Mouse (Mus musculus) left cerebral cortex, adult 9 months (tissue): ENCODE results near the gene Cox18.
"Not testable (repeated sequence)": the region's sequence is repeated elsewhere in the genome, so short reads cannot be mapped to it uniquely, and the experiment has no call there.

Experiments
- DNase-seq, 2 experiments: peaks; one replicate each; pipeline ENCODE4 v3.0.0; 2022; ENCODE audit warnings: low spot score in 2 of 2

Gene Cox18

GRCm38 (mm10) chr5:90223534-90224381, at the start of gene Cox18:
TSS of gene Cox18 (minus strand) at chr5:90224001.
- DNase-seq, result peak; percentile 96 to 98

- DNase-seq, result not testable (repeated sequence)
These were observed 38.4 kb upstream of the Cox18 start for GRCm38 (mm10) chr5:90262230-90262629.

GRCm38 (mm10) chr5:90257023-90257422, 33.2 kb upstream of the Cox18 start:
- DNase-seq, result no peak

- DNase-seq, result no peak
These were observed 23.7 kb upstream of the Cox18 start for GRCm38 (mm10) chr5:90247503-90247902.

GRCm38 (mm10) chr5:90246987-90247386, 23.2 kb upstream of the Cox18 start:
- DNase-seq, result no peak

GRCm38 (mm10) chr5:90246567-90246966, 22.8 kb upstream of the Cox18 start:
- no peak for DNase-seq

GRCm38 (mm10) chr5:90245416-90245815, 21.6 kb upstream of the Cox18 start:
- DNase-seq, result no peak

- no peak for DNase-seq
These were observed 11.4 kb upstream of the Cox18 start for GRCm38 (mm10) chr5:90235217-90235616.

GRCm38 (mm10) chr5:90233305-90233704, 9.5 kb upstream of the Cox18 start:
- no peak for DNase-seq

GRCm38 (mm10) chr5:90229760-90230159, 6.0 kb upstream of the Cox18 start:
- DNase-seq, result no peak

GRCm38 (mm10) chr5:90226696-90227095, 2.9 kb upstream of the Cox18 start:
- no peak for DNase-seq

- DNase-seq, result no peak
These were observed 929 bp upstream of the Cox18 start for GRCm38 (mm10) chr5:90224730-90225129.

- no peak for DNase-seq
These were observed 864 bp downstream of the Cox18 start for GRCm38 (mm10) chr5:90222937-90223336.

- DNase-seq, result no peak
These were observed 6.0 kb downstream of the Cox18 start for GRCm38 (mm10) chr5:90217791-90218190.

- no peak for DNase-seq
These were observed 6.6 kb downstream of the Cox18 start for GRCm38 (mm10) chr5:90217226-90217625.

GRCm38 (mm10) chr5:90213356-90213755, 10.4 kb downstream of the Cox18 start:
- DNase-seq, result no peak

GRCm38 (mm10) chr5:90203168-90203567, 20.6 kb downstream of the Cox18 start:
- DNase-seq, result no peak

- no peak for DNase-seq
These were observed 21.2 kb downstream of the Cox18 start for GRCm38 (mm10) chr5:90202447-90203117.

- no peak for DNase-seq
These were observed 23.7 kb downstream of the Cox18 start for GRCm38 (mm10) chr5:90199922-90200632.

GRCm38 (mm10) chr5:90194831-90195230, 29.0 kb downstream of the Cox18 start:
- DNase-seq, result peak in 1 of 2 experiments; percentile 77

- no peak for DNase-seq
These were observed 41.0 kb downstream of the Cox18 start for GRCm38 (mm10) chr5:90182782-90183181.

GRCm38 (mm10) chr5:90179094-90179493, 44.7 kb downstream of the Cox18 start:
- no peak for DNase-seq
